Mouse (Mus musculus) ES-Bruce4 (cell line): ENCODE results near the gene Zcrb1. TPM values are rescaled to one million over a fixed set of nuclear protein-coding genes. Genes with fewer than 3 reads are reported as not detected.

Experiments
- H3K27ac ChIP-seq: 2 replicates; pipeline ENCODE4 v1.5.1; 2012; ENCODE audit warnings: low read length, inconsistent platforms; ENCODE audit not compliant: insufficient read depth
- H3K27me3 ChIP-seq: 2 replicates; pipeline ENCODE4 v1.6.1; 2012; ENCODE audit warnings: mild to moderate bottlenecking, low read length, inconsistent platforms; ENCODE audit not compliant: control insufficient read depth, poor library complexity, insufficient read depth, severe bottlenecking
- H3K36me3 ChIP-seq: 2 replicates; pipeline ENCODE4 v1.6.1; 2012; ENCODE audit warnings: inconsistent platforms, mild to moderate bottlenecking, low read length, moderate library complexity; ENCODE audit not compliant: control insufficient read depth, poor library complexity, insufficient read depth, severe bottlenecking
- H3K4me1 ChIP-seq: one replicate; pipeline ENCODE4 v1.8.1; 2011; ENCODE audit warnings: low read length; ENCODE audit not compliant: control insufficient read depth, insufficient read depth
- H3K4me3 ChIP-seq: 2 replicates; pipeline ENCODE4 v1.5.1; 2011; ENCODE audit warnings: low read depth, mild to moderate bottlenecking, low read length
- H3K9ac ChIP-seq: 2 replicates; pipeline ENCODE4 v1.6.1; 2012; ENCODE audit warnings: low read depth, mild to moderate bottlenecking, inconsistent platforms; ENCODE audit not compliant: poor library complexity, severe bottlenecking
- H3K9me3 ChIP-seq: replicated peaks from 2 replicates; pipeline ENCODE4 v1.6.1; 2012; ENCODE audit warnings: mild to moderate bottlenecking, low read length, inconsistent platforms; ENCODE audit not compliant: control insufficient read depth, poor library complexity, insufficient read depth, severe bottlenecking
- CTCF ChIP-seq: IDR thresholded peaks from one replicate; pipeline ENCODE4 v1.8.1; 2011; ENCODE audit warnings: low read depth, low read length
- EP300 ChIP-seq: IDR thresholded peaks from 2 replicates; pipeline ENCODE4 v1.6.1; 2011; ENCODE audit warnings: low read depth, low read length; ENCODE audit not compliant: insufficient read depth
- POLR2A ChIP-seq: IDR thresholded peaks from one replicate; pipeline ENCODE4 v1.8.1; 2011; ENCODE audit warnings: low read length; ENCODE audit not compliant: insufficient read depth
- polyA plus RNA-seq: library from polyadenylated mRNA; stranded (reverse); fragments of >200 nt; gene quantifications from 2 replicates; pipeline ENCODE4 v1.2.4, GENCODE M21; 2011; ENCODE audit warnings: low read depth; ENCODE audit not compliant: missing spikeins, insufficient read depth, insufficient read length

Gene Zcrb1
- polyA plus RNA-seq, 1 experiment = 109 TPM

DNA sequence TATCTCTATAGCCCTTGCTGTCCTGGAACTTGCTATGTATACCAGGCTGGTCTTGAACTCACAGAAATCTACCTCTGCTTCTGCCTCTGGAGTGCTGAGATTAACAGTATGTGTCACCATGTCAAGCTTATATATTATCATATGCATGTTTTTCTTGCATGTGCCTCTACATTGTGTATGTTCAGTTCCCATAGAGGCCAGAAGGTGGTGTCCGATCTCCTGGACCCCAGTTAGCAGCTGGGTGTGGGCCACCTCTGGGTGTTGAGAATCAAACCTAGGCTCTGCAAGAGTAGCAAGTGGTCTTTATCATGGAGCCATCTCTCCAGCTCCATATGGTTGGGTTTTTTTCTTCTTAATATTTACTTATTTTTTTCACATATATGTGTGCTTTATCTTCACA is 24.4 kb upstream of the Zcrb1 start:
- no peaks in the 10 kb centered on the region for H3K9me3 ChIP-seq
- H3K4me3 ChIP-seq = no peak overlapping the region
- H3K36me3 ChIP-seq = peaks cover 2% of the 10 kb centered on the region
- peaks cover 2% of the 10 kb centered on the region for H3K4me1 ChIP-seq
- no peaks in the 10 kb centered on the region for H3K27me3 ChIP-seq
- H3K9ac ChIP-seq = no peak overlapping the region
- no peak overlapping the region for H3K27ac ChIP-seq
- TF ChIP-seq CTCF (no peak), POLR2A (no peak), EP300 (no peak)

DNA sequence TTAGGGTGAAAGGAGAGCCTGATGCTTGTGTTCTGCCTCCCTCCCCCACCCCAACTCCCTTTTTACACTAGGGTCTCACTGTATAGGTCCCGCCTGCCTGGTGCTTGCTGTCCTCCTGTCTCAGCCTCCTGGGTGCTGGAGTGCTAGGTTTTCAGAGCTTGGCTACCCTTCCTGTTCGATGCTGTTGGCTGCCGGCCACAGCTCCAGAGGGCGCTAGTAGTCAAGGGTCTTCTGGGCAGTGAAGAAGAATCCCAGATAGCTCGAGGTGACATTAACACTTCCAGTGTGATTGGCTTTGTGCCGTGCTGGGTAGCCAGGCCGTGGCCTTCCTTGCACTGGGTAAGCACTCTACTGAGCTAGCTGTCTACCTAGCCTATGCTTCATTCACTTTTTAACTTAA is 22.5 kb upstream of the Zcrb1 start:
- H3K36me3 ChIP-seq = peaks cover 2% of the 10 kb centered on the region

DNA sequence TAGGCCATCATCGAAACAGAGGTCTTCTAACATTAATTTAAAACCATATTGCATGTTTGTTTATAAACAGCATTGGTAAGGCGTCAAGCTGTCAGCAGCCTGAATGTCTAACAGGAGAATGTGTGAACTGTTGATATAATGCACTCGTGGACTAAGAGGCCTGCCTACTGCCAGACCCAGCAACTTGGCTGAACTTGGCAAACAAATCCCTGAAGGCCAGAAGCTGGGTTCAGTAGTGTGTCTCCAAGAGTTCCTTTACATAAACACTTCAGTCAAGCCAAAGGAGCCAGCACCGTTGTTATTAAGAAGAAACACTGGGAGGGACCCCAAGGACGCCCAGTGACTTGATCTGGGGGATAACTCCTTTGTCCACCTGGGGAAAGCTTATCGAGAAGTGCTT is 18.2 kb upstream of the Zcrb1 start:
- TF ChIP-seq EP300 = no peak
- TF ChIP-seq POLR2A = no peak
- no peak for TF ChIP-seq CTCF
- Histone ChIP-seq H3K27me3 (no peaks in the 10 kb centered on the region), H3K27ac (no peak overlapping the region), H3K4me3 (no peak overlapping the region), H3K9ac (no peak overlapping the region), H3K9me3 (no peaks in the 10 kb centered on the region), H3K36me3 (no peaks in the 10 kb centered on the region), H3K4me1 (no peaks in the 10 kb centered on the region)

More for the DNA sequence above, 22.5 kb upstream of the Zcrb1 start:
- peak; percentile 43 for TF ChIP-seq CTCF
- no peak for TF ChIP-seq EP300
- Histone ChIP-seq H3K4me1 (no peaks in the 10 kb centered on the region), H3K4me3 (no peak overlapping the region), H3K27me3 (no peaks in the 10 kb centered on the region), H3K27ac (no peak overlapping the region), H3K9me3 (no peaks in the 10 kb centered on the region), H3K9ac (no peak overlapping the region)

DNA sequence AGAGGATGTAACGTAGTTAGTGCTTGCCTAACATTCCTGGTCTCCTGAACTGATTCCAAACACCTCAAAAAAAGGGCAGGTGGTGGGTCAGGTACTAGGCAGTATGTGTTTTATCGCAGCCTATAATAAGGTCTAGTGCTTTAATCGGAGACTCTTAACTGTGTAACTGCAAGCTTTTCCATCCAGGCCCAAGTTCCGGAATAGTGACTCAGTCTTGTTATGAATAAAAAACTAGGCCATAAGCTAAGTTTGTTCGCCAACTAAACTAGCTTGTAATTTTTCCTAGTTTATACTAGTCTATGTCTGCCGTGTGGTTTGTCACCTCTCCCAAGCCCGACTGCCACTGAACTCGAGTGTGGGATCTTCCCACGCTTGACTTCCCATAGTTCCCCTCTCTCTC is 16.3 kb upstream of the Zcrb1 start:
- H3K27ac ChIP-seq = no peak overlapping the region
- no peaks in the 10 kb centered on the region for H3K9me3 ChIP-seq
- H3K4me3 ChIP-seq = no peak overlapping the region
- H3K9ac ChIP-seq = no peak overlapping the region
- no peaks in the 10 kb centered on the region for H3K27me3 ChIP-seq
- TF ChIP-seq POLR2A (no peak), CTCF (no peak)
- H3K4me1 ChIP-seq = no peaks in the 10 kb centered on the region
- H3K36me3 ChIP-seq = no peaks in the 10 kb centered on the region; the same call in 1 of the 2 replicates

DNA sequence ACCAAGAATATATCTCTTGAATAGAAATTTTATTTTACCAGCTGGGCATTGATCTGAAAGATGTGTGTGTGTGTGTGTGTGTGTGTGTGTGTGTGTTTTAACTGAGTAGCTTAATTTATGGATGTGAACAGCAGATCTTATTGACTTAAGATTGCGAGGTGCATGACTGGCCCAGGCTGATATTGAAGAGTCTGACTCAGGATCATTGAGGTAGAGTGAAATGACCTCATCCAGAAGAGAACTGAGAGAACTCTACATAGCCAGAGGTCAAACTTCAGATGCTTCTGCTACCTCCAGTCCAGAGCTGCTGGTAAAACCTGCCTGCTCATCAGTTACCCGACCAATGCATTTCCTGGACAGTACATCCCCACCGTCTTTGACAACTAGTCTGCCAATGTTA is 14.3 kb upstream of the Zcrb1 start:
- Histone ChIP-seq H3K9me3 (no peaks in the 10 kb centered on the region), H3K4me3 (no peak overlapping the region), H3K36me3 (no peaks in the 10 kb centered on the region; the same call in 1 of the 2 replicates), H3K9ac (no peak overlapping the region), H3K27me3 (no peaks in the 10 kb centered on the region), H3K27ac (no peak overlapping the region), H3K4me1 (no peaks in the 10 kb centered on the region)
- TF ChIP-seq CTCF (no peak), POLR2A (no peak), EP300 (no peak)

DNA sequence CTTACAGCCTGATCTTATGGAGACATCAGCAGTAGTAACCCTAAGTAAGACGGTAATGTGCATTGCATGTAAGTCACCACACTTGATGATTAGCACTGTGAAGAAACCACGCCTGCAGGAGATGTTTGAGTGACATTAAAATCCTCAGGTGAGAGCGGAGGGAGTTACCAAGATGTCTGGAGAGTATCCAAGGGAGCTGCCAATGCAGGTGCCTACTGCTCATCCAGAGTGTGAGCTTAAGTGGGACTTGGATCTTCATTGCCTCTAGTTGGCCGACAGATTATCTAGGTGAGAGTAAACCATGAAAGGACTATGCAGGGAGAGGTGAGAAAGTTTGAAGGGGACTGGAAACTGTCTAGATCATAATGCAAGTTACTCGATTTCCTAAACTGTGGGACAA is 8.4 kb upstream of the Zcrb1 start:
- H3K4me1 ChIP-seq = no peaks in the 10 kb centered on the region
- no peaks in the 10 kb centered on the region; the same call in 1 of the 2 replicates for H3K36me3 ChIP-seq
- H3K27ac ChIP-seq = no peak overlapping the region
- H3K4me3 ChIP-seq = no peak overlapping the region
- no peaks in the 10 kb centered on the region for H3K9me3 ChIP-seq
- TF ChIP-seq EP300 = no peak
- TF ChIP-seq CTCF = no peak
- H3K9ac ChIP-seq = no peak overlapping the region
- H3K27me3 ChIP-seq = no peaks in the 10 kb centered on the region

DNA sequence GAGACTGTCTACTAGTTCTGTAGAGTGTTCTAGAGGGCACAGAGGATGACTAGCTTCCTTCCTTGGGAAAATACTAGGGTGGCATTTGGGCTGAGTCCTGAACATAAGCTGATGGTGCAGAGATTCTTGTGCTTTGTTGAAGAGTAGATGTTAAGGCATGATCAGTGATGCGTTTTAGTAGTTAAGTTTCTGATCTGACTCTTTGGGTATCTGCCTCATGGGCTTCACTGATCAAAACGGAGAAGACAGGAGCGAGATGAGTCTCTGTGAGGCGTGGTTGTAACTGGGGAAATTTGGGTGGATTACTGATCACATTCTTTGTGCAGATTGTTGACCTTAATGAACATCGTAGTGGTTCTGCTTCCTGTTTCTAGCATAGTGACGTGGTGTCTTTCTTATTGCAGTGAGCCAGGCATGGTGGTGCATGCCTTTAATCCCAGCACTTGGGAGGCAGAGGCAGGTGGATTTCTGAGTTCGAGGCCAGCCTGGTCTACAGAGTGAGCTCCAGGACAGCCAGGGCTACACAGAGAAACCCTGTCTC is 7.4 kb upstream of the Zcrb1 start:
- TF ChIP-seq EP300 (no peak), CTCF (no peak), POLR2A (no peak)
- H3K27me3 ChIP-seq = no peaks in the 10 kb centered on the region; the same call in 1 of the 2 replicates
- no peaks in the 10 kb centered on the region; the same call in 1 of the 2 replicates for H3K36me3 ChIP-seq

More for the DNA sequence above, 7.4 kb upstream of the Zcrb1 start:
- H3K9me3 ChIP-seq = no peaks in the 10 kb centered on the region
- H3K4me1 ChIP-seq = no peaks in the 10 kb centered on the region
- no peak overlapping the region for H3K27ac ChIP-seq
- no peak overlapping the region for H3K4me3 ChIP-seq
- H3K9ac ChIP-seq = no peak overlapping the region
